ENCODE assay signal across 31 mouse cellular contexts in the genomic region with DNA sequence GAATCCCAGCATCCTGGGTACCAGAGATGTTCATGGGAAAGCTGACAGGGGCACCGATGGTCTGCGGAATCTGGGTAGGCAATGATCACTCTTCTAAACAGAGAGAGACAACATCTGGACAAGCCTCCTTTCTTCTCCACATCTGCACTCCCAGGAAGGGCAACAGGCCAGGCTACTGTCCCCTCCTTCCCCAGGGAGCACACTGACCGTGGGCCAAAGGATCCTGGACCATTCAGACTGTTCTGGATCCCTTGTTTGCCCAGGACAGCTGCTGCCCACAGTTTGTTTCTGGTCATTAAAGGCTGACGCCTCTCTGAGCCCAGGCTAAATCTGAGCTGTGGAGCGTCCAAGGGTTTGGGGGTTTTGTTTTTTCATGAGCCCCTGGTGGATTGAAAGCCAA. TPM values are rescaled to one million over a fixed set of nuclear protein-coding genes. Genes with fewer than 3 reads are reported as not detected.
DNase-seq lines count a peak whose midpoint lies in the region; ATAC-seq lines count a peak whose summit lies in the region.
"Had no signal": no experiment of that assay in that cellular context is flagged by ENCODE, and none has a peak within 500 bp of the region (broad histone marks: within the 10 kb centered on the region; RNA-seq: fewer than 3 reads in every experiment).

No protein-coding gene starts in this region.

- ATAC-seq in forebrain, embryonic 15.5 days (replicated peaks) = no peak
- ATAC-seq: activated CD4-positive, CD25-positive, alpha-beta regulatory T cell, adult 4 months; forebrain, embryonic 14.5 days; hindbrain, embryonic 16.5 days; intestine, embryonic 16.5 days had no signal

- no peaks in the 10 kb centered on the region for H3K9me3 ChIP-seq in limb, embryonic 10.5 days (replicated peaks)
- H3K9me3 ChIP-seq in forebrain, embryonic 15.5 days = no peaks in the 10 kb centered on the region
- H3K9me3 ChIP-seq: embryonic facial prominence, embryonic 10.5 days; embryonic facial prominence, embryonic 13.5 days; heart, embryonic 10.5 days; heart, embryonic 13.5 days; hindbrain, embryonic 10.5 days; hindbrain, embryonic 13.5 days had no signal

- H3K36me3 ChIP-seq in limb, embryonic 10.5 days = no peaks in the 10 kb centered on the region
- H3K36me3 ChIP-seq in forebrain, embryonic 15.5 days = no peaks in the 10 kb centered on the region
- H3K36me3 ChIP-seq: embryonic facial prominence, embryonic 10.5 days; embryonic facial prominence, embryonic 13.5 days; heart, embryonic 10.5 days; heart, embryonic 13.5 days; hindbrain, embryonic 10.5 days; hindbrain, embryonic 13.5 days had no signal

- peak; percentile 34 to 37 for DNase-seq in cerebellum, postnatal 10 days
- DNase-seq in cerebellum, adult 8-10 months = no peak
- DNase-seq in adipocyte (ENCODE audit: low spot score) = peak; percentile 38
- DNase-seq in gastrocnemius, postnatal 10 days = peak; percentile 49
- DNase-seq in limb, embryonic 10.5 days (ENCODE audit: low spot score) = no peak
- no peak for DNase-seq in thymus, postnatal 4 days
- DNase-seq: adrenal gland, postnatal 10 days; adrenal gland, postnatal 36 days; cerebellum, adult 18-20 months; cerebellum, adult 9-11 months; cerebellum, postnatal 36 days; embryo, embryonic 11 days; heart, postnatal 36 days; kidney, adult 18-20 months had no signal

- H3K4me1 ChIP-seq in limb, embryonic 10.5 days = peaks cover 16% of the 10 kb centered on the region
- no peaks in the 10 kb centered on the region for H3K4me1 ChIP-seq in forebrain, embryonic 15.5 days
- H3K4me1 ChIP-seq: heart, embryonic 13.5 days had no signal

- H3K4me2 ChIP-seq in forebrain, embryonic 15.5 days (replicated peaks) = no peak overlapping the region
- H3K4me2 ChIP-seq: embryonic facial prominence, embryonic 13.5 days; heart, embryonic 13.5 days; hindbrain, embryonic 13.5 days had no signal

- H3K9ac ChIP-seq in forebrain, embryonic 15.5 days (replicated peaks) = no peak overlapping the region
- H3K9ac ChIP-seq: embryonic facial prominence, embryonic 13.5 days; heart, embryonic 13.5 days; hindbrain, embryonic 13.5 days had no signal

- no peak overlapping the region for H3K4me3 ChIP-seq in limb, embryonic 10.5 days
- H3K4me3 ChIP-seq in forebrain, embryonic 15.5 days = no peak overlapping the region
- H3K4me3 ChIP-seq: embryonic facial prominence, embryonic 10.5 days; embryonic facial prominence, embryonic 13.5 days; erythroblast, embryonic 14.5 days; heart, adult 2 months; heart, embryonic 10.5 days; heart, embryonic 13.5 days; hindbrain, embryonic 10.5 days; hindbrain, embryonic 13.5 days had no signal

- WGBS in limb, embryonic 10.5 days = 81% methylated on average over 5 of the region's 5 CpGs
- 77% methylated on average over 5 of the region's 5 CpGs for whole genome bisulfite sequencing in forebrain, embryonic 15.5 days

- peaks cover 8% of the 10 kb centered on the region; the same call in 1 of the 2 replicates for H3K27me3 ChIP-seq in limb, embryonic 10.5 days (ENCODE audit: low read depth, poor library complexity, severe bottlenecking)
- H3K27me3 ChIP-seq in forebrain, embryonic 15.5 days = no peaks in the 10 kb centered on the region
- H3K27me3 ChIP-seq: embryonic facial prominence, embryonic 13.5 days; hindbrain, embryonic 13.5 days had no signal

- H3K27ac ChIP-seq in limb, embryonic 10.5 days = peak overlapping the region; percentile 32; the same call in 1 of the 2 replicates
- no peak overlapping the region for H3K27ac ChIP-seq in forebrain, embryonic 15.5 days (replicated peaks)
- H3K27ac ChIP-seq: embryonic facial prominence, embryonic 10.5 days; embryonic facial prominence, embryonic 13.5 days; heart, adult 2 months; heart, embryonic 10.5 days; heart, embryonic 13.5 days; hindbrain, embryonic 10.5 days; hindbrain, embryonic 13.5 days had no signal

RNA-seq across cellular contexts. Expression of a gene that starts 9.5 kb away (rescaled TPM):
- total RNA-seq in gastrocnemius, postnatal 10 days (2021) = not detected
- polyA plus RNA-seq in limb, embryonic 10.5 days (2016; fragmentation: Nextera tagmentation; extraction: Ambion mirVana) = 0.18 TPM in 1 of 2 replicates, not detected in the other
- 11.5 and 23.2 TPM in 2 replicates for polyA plus RNA-seq in forebrain, embryonic 15.5 days (2015; fragmentation: Nextera tagmentation; extraction: Ambion mirVana)
- total RNA-seq: adrenal gland, adult 18-20 months; adrenal gland, postnatal 10 days; ES-E14; granulocyte monocyte progenitor cell, adult 5-6 weeks; heart, adult 2 months; heart, postnatal 36 days had no signal
- polyA plus RNA-seq: activated CD4-positive, CD25-positive, alpha-beta regulatory T cell, adult 4 months; erythroblast, embryonic 14.5 days; heart, adult 2 months had no signal

RNA-seq across cellular contexts. Expression of a gene that starts 18.4 kb away (rescaled TPM):
- total RNA-seq in gastrocnemius, postnatal 10 days (2021) = 10 to 100 TPM; 81.1 to 84.7 TPM
- polyA plus RNA-seq in limb, embryonic 10.5 days (2016; fragmentation: Nextera tagmentation; extraction: Ambion mirVana) = 112 and 114 TPM in 2 replicates
- 92.6 and 107 TPM in 2 replicates for polyA plus RNA-seq in forebrain, embryonic 15.5 days (2015; fragmentation: Nextera tagmentation; extraction: Ambion mirVana)

RNA-seq across cellular contexts. Expression of a gene that starts 38.6 kb away (rescaled TPM):
- not detected for total RNA-seq in gastrocnemius, postnatal 10 days (2021)
- polyA plus RNA-seq in limb, embryonic 10.5 days (2016; fragmentation: Nextera tagmentation; extraction: Ambion mirVana) = 0.13 TPM in 1 of 2 replicates, not detected in the other
- polyA plus RNA-seq in forebrain, embryonic 15.5 days (2015; fragmentation: Nextera tagmentation; extraction: Ambion mirVana) = 0.17 TPM in 1 of 2 replicates, not detected in the other
- total RNA-seq: adrenal gland, adult 18-20 months; adrenal gland, postnatal 10 days; adrenal gland, postnatal 36 days; ES-E14; granulocyte monocyte progenitor cell, adult 5-6 weeks had no signal
- polyA plus RNA-seq: activated CD4-positive, CD25-positive, alpha-beta regulatory T cell, adult 4 months; cortical plate, adult 2 months; embryonic facial prominence, embryonic 10.5 days; embryonic facial prominence, embryonic 13.5 days; erythroblast, embryonic 14.5 days; heart, embryonic 10.5 days; heart, embryonic 13.5 days; hindbrain, embryonic 10.5 days; hindbrain, embryonic 13.5 days; hindbrain, embryonic 16.5 days; intestine, embryonic 16.5 days had no signal

Comparison
In these comparisons a context has a peak if more than half of its experiments do, and no peak if none do; other contexts are left out.
1. DNase-seq: peak in cerebellum, postnatal 10 days (2 of 2), adipocyte (single experiment) and gastrocnemius, postnatal 10 days (single experiment); none in cerebellum, adult 8-10 months (single experiment), limb, embryonic 10.5 days (single experiment) and thymus, postnatal 4 days (single experiment).
2. RNA of a gene that starts 9.5 kb away (polyA plus RNA-seq): 11.5 to 23.2 TPM in forebrain, embryonic 15.5 days; 0.18 TPM in limb, embryonic 10.5 days; every median in the first group is over 10 times any median in the second.